Mouse (Mus musculus): ENCODE data around the gene Gm3327. TPM values are rescaled to one million over a fixed set of nuclear protein-coding genes. Genes with fewer than 3 reads are reported as not detected.
"Not testable (repeated sequence)": the region's sequence is repeated elsewhere in the genome, so short reads cannot be mapped to it uniquely, and the experiment has no call there.

Gene Gm3327
- not detected in 2 replicates for polyA plus RNA-seq (2012; rRNA removed)

DNA sequence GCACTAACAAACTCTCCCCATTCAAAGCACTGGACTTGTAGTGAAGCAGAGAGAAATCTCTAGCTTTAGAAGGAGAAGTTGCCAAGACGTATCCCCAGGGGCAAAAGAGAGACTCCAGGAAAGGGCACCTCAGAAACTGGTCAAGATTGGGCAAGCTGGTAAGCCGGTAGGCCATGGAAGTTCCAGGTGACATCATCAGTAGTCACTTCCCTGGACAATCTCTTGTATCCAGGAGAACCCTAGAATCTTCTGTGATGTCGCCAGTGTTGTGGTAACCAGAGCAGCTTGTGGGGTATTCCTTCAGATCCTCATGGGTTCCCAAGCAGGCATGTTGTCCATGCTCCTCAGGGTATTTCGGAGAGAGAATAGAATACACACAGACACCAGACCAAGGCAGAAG is at the start of gene Gm3327:
Gm3327 (plus strand) TSS at position 301 of the 400 bp plus-strand sequence.
- not testable (repeated sequence) for H3K4me1 ChIP-seq (replicated peaks; ENCODE audit: control insufficient read depth, insufficient read depth, low read length); H3K27me3 ChIP-seq (ENCODE audit: control insufficient read depth, insufficient read depth, low read length); H3K4me3 ChIP-seq (ENCODE audit: control insufficient read depth, insufficient read depth, low read length); H3K36me3 ChIP-seq (ENCODE audit: control insufficient read depth, insufficient read depth, low read length); DNase-seq; H3K27ac ChIP-seq (ENCODE audit: control insufficient read depth, insufficient read depth, low read length)
- 95% methylated on average over 4 of the region's 4 CpGs for WGBS

DNA sequence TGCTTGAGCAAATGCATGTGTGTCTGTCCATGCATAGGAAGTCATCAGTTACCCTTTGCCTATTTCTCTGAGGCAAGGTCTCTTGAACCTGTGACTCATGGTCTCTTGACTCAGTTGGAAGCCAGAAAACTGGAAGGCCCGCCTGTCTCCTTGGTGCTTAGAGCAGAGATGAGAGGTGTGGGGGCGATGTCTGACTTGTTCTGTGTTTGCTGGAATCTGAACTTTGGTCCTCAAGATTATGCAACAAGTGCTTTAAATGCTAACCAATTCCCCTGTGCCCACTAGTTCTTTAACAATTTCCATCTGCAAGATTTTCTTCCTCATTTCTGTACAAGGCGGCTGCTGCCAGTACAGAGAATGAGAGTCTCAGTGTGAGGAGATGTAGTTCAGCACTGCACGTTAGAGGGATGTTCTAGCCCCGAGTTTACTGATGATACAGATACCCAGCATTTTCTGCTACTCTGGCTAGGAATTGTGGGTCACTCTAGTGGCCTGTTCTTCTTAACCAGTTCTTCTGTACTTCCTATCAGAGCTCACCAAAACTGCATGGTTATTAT is 45.8 kb upstream of the Gm3327 start:
- 68% methylated on average over 5 of the region's 5 CpGs for WGBS
- H3K4me3 ChIP-seq (ENCODE audit: control insufficient read depth, insufficient read depth, low read length); H3K4me1 ChIP-seq (replicated peaks; ENCODE audit: control insufficient read depth, insufficient read depth, low read length); H3K36me3 ChIP-seq (ENCODE audit: control insufficient read depth, insufficient read depth, low read length); DNase-seq; H3K27me3 ChIP-seq (ENCODE audit: control insufficient read depth, insufficient read depth, low read length); H3K27ac ChIP-seq (ENCODE audit: control insufficient read depth, insufficient read depth, low read length): not testable (repeated sequence)

DNA sequence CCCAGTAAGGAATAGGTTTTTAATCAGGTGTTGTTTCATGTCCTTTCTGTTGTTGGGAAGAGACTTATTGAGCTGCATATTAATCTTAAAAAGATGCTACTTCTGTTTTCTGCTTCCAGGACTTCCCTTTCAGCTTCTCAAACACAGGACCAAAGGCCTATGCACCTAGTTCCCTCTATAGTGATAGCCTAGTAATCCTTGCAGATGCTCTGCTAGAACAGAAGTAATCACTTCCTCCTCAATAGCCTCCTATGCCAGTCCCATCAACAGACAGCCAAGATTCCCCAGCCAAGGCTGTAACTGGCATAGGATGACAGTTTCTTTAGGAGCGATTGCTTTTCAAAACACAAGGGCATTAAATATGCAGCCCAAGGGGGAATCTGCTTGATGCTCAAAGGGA is 37.1 kb upstream of the Gm3327 start:
- not testable (repeated sequence) for H3K4me3 ChIP-seq (ENCODE audit: control insufficient read depth, insufficient read depth, low read length); H3K36me3 ChIP-seq (ENCODE audit: control insufficient read depth, insufficient read depth, low read length); DNase-seq; H3K27ac ChIP-seq (ENCODE audit: control insufficient read depth, insufficient read depth, low read length); H3K4me1 ChIP-seq (replicated peaks; ENCODE audit: control insufficient read depth, insufficient read depth, low read length); H3K27me3 ChIP-seq (ENCODE audit: control insufficient read depth, insufficient read depth, low read length)
- WGBS: 96% methylated on average over 1 of the region's 1 CpGs

DNA sequence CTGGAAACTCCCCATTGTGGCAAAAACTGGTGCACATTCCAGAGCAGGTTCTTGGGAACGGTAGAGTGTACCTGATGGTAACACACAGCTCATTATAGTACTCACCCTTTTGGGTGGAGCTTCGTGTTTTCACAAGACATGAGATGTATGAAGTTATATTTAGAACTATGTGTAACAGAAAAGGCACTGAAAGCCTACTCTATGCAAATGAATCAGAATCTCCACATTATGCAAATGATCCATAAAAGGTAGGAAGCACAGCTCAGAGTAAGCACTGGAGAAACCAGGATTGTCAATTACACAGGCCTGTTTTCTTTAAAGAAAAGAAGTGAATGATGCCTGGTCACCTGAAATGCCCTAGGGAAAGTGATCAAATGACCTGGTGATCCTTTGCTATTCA is 36.1 kb upstream of the Gm3327 start:
- not testable (repeated sequence) for DNase-seq; H3K4me3 ChIP-seq (ENCODE audit: control insufficient read depth, insufficient read depth, low read length)
- 72% methylated on average over 2 of the region's 2 CpGs for WGBS

DNA sequence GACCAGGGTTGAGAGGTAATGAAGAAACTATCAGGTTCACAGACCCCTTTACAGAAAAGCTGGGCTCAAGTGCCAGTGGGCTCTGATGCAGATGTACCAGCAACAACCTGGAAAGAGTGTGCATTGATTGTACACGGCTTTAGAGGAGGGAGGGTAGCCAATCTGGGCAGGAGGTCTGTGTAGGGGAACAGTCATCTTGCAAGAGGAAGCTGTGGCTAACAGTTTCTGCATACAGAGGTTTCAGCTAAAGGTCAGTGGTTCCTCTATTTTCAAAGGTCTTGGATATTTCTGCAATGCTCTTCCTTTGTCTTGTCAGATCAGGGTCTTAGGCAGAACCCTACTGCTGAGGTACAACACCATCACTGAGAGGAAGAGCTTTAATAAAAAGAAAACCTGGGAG is 32.1 kb upstream of the Gm3327 start:
- H3K4me1 ChIP-seq (replicated peaks; ENCODE audit: control insufficient read depth, insufficient read depth, low read length); DNase-seq; H3K36me3 ChIP-seq (ENCODE audit: control insufficient read depth, insufficient read depth, low read length); H3K27ac ChIP-seq (ENCODE audit: control insufficient read depth, insufficient read depth, low read length); H3K27me3 ChIP-seq (ENCODE audit: control insufficient read depth, insufficient read depth, low read length); H3K4me3 ChIP-seq (ENCODE audit: control insufficient read depth, insufficient read depth, low read length): not testable (repeated sequence)
- 6% methylated on average over 1 of the region's 1 CpGs for WGBS

More for the DNA sequence above, 36.1 kb upstream of the Gm3327 start:
- H3K36me3 ChIP-seq (ENCODE audit: control insufficient read depth, insufficient read depth, low read length); H3K27ac ChIP-seq (ENCODE audit: control insufficient read depth, insufficient read depth, low read length); H3K27me3 ChIP-seq (ENCODE audit: control insufficient read depth, insufficient read depth, low read length); H3K4me1 ChIP-seq (replicated peaks; ENCODE audit: control insufficient read depth, insufficient read depth, low read length): not testable (repeated sequence)

DNA sequence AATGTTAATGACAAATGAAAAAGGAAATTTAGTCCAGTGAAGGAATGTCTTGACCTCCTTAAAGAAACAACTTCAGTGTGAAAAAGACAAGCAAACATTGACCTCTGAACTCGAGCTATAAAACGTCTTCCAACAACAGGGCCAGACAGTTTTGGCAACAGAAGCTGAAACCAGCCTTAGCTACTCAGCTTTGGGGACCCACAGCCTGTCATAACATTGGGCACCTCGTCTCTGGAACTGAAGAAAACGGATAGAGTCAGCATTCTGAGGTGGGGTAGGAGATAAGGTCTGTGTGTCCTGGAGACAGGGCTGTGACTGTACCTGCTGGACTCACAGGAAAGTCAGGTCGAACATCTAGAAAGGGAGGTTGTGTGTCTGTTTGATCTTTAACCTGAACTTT is 29.2 kb upstream of the Gm3327 start:
- not testable (repeated sequence) for H3K27ac ChIP-seq (ENCODE audit: control insufficient read depth, insufficient read depth, low read length); DNase-seq; H3K27me3 ChIP-seq (ENCODE audit: control insufficient read depth, insufficient read depth, low read length); H3K36me3 ChIP-seq (ENCODE audit: control insufficient read depth, insufficient read depth, low read length); H3K4me3 ChIP-seq (ENCODE audit: control insufficient read depth, insufficient read depth, low read length); H3K4me1 ChIP-seq (replicated peaks; ENCODE audit: control insufficient read depth, insufficient read depth, low read length)
- 90% methylated on average over 5 of the region's 5 CpGs for WGBS

GRCm38 (mm10) chr14:44100030-44100429 is 23.6 kb upstream of the Gm3327 start:
- not testable (repeated sequence) for H3K4me1 ChIP-seq (replicated peaks; ENCODE audit: control insufficient read depth, insufficient read depth, low read length); H3K27me3 ChIP-seq (ENCODE audit: control insufficient read depth, insufficient read depth, low read length); H3K36me3 ChIP-seq (ENCODE audit: control insufficient read depth, insufficient read depth, low read length); H3K4me3 ChIP-seq (ENCODE audit: control insufficient read depth, insufficient read depth, low read length); H3K27ac ChIP-seq (ENCODE audit: control insufficient read depth, insufficient read depth, low read length); DNase-seq
- no CpG with 5 or more reads among the region's 1 CpGs for WGBS

DNA sequence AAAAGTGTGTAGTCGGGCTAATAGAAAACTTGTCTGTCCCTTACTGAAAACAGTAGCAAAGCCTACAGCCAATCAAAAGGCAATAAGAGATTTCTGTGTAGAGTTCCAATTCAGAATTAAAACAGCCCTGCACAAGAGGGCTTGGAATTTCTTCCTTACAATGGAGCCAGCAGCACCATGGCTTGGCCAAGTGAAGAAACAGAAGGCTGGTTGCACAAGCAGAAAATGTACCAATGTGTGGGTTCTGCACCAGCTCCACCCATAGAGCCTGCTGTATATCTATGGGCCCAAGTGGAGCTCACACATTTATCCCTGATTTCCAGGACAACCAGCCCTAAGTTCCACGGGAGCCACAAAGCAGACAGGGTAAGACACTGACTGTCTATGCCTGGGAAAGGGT is 21.3 kb upstream of the Gm3327 start, which contains the start of gene Ear2:
Ear2 (plus strand) TSS at position 301 of the 400 bp plus-strand sequence.
- not testable (repeated sequence) for H3K4me1 ChIP-seq (replicated peaks; ENCODE audit: control insufficient read depth, insufficient read depth, low read length); DNase-seq; H3K27me3 ChIP-seq (ENCODE audit: control insufficient read depth, insufficient read depth, low read length); H3K4me3 ChIP-seq (ENCODE audit: control insufficient read depth, insufficient read depth, low read length); H3K36me3 ChIP-seq (ENCODE audit: control insufficient read depth, insufficient read depth, low read length); H3K27ac ChIP-seq (ENCODE audit: control insufficient read depth, insufficient read depth, low read length)
- WGBS: 94% methylated on average over 2 of the region's 2 CpGs

All from thymus, adult 2 months (tissue).